Mouse (Mus musculus) intestine, embryonic 14.5 days (tissue): ENCODE results near the gene Adgrl3. TPM values are rescaled to one million over a fixed set of nuclear protein-coding genes. Genes with fewer than 3 reads are reported as not detected.
A peak's percentile ranks its signal among the peaks of the same experiment; 100 is the strongest.

Experiments used
- ATAC-seq: fragments of 200-750 bp; cut with Nextera tagmentation; replicated peaks from 2 replicates; pipeline ENCODE4 v1.8.0; 2017; ENCODE audit warnings: low read depth, moderate number of reproducible peaks, moderate TSS enrichment, moderate library complexity; ENCODE audit not compliant: low FRiP score, low TSS enrichment
- DNase-seq: peaks from one replicate; pipeline ENCODE4 v3.0.0-alpha.2; 2018; ENCODE audit warnings: low spot score
- H3K27ac ChIP-seq: fragments of 300-500 bp; sonication (generic); 2 replicates; pipeline ENCODE4 v1.5.1; 2014; ENCODE audit warnings: low read depth, mild to moderate bottlenecking, control low read depth
- H3K27me3 ChIP-seq: fragments of 300-500 bp; sonication (generic); replicated peaks from 2 replicates; pipeline ENCODE4 v1.6.1; 2014; ENCODE audit warnings: low read length, control low read depth; ENCODE audit not compliant: control insufficient read depth, insufficient read depth
- H3K36me3 ChIP-seq: fragments of 300-500 bp; sonication (generic); 2 replicates; pipeline ENCODE4 v1.6.1; 2014; ENCODE audit warnings: low read length, control low read depth; ENCODE audit not compliant: control insufficient read depth, insufficient read depth
- H3K4me1 ChIP-seq: fragments of 300-500 bp; sonication (generic); replicated peaks from 2 replicates; pipeline ENCODE4 v1.6.1; 2014; ENCODE audit warnings: low read length, control low read depth, mixed read lengths; ENCODE audit not compliant: control insufficient read depth, insufficient read depth
- H3K4me2 ChIP-seq: fragments of 300-500 bp; sonication (generic); 2 replicates; pipeline ENCODE4 v1.6.1; 2014; ENCODE audit warnings: low read length
- H3K4me3 ChIP-seq: fragments of 300-500 bp; sonication (generic); 2 replicates; pipeline ENCODE4 v1.5.1; 2014; ENCODE audit warnings: low read depth, low read length, control low read depth, mixed read lengths
- H3K9ac ChIP-seq: fragments of 300-500 bp; sonication (generic); 2 replicates; pipeline ENCODE4 v1.6.1; 2014; ENCODE audit warnings: mild to moderate bottlenecking, low read length
- H3K9me3 ChIP-seq: fragments of 300-500 bp; sonication (generic); 2 replicates; pipeline ENCODE4 v1.6.1; 2016; ENCODE audit warnings: low read length, control low read depth; ENCODE audit not compliant: control insufficient read depth
- WGBS: fragments of 180-500 bp; shearing (Covaris S2); extraction: QIAGEN DNeasy Blood & Tissue Kit; methylation state at CpG from one replicate; pipeline ENCODE4 v1.1.7; 2014; 5-methylcytosine and 5-hydroxymethylcytosine counted together
- polyA plus RNA-seq: library from polyadenylated mRNA; unstranded; fragments of >200 nt; fragmentation: Nextera tagmentation; extraction: Ambion mirVana; gene quantifications from 2 replicates; pipeline ENCODE4 v1.2.1, GENCODE M21; 2014

Adgrl3 gene
- polyA plus RNA-seq, 1 experiment from 2014 or later: 13.5 TPM

GRCm38 (mm10) chr5:81301874-81302273 lies 281.9 kb downstream of the Adgrl3 start:
- Histone ChIP-seq H3K36me3 (no peaks in the 10 kb centered on the region), H3K4me3 (no peak overlapping the region), H3K27me3 (no peaks in the 10 kb centered on the region), H3K9ac (no peak overlapping the region), H3K9me3 (no peaks in the 10 kb centered on the region), H3K4me1 (no peaks in the 10 kb centered on the region), H3K27ac (no peak overlapping the region), H3K4me2 (no peak overlapping the region)
- DNase-seq: no peak
- ATAC-seq: no peak

- H3K4me2 ChIP-seq: no peak overlapping the region
- no peaks in the 10 kb centered on the region for H3K9me3 ChIP-seq
- no peak overlapping the region for H3K4me3 ChIP-seq
- DNase-seq: no peak
- ATAC-seq: no peak
- no peaks in the 10 kb centered on the region for H3K27me3 ChIP-seq
- H3K9ac ChIP-seq: no peak overlapping the region
- no peak overlapping the region for H3K27ac ChIP-seq
- H3K36me3 ChIP-seq: no peaks in the 10 kb centered on the region
- H3K4me1 ChIP-seq: no peaks in the 10 kb centered on the region
- WGBS: 96% methylated on average over 3 of the region's 3 CpGs
These were observed 297.6 kb downstream of the Adgrl3 start for GRCm38 (mm10) chr5:81317406-81318112.

- H3K4me1 ChIP-seq: no peaks in the 10 kb centered on the region
- H3K9ac ChIP-seq: no peak overlapping the region
- H3K4me2 ChIP-seq: no peak overlapping the region
- no peaks in the 10 kb centered on the region for H3K36me3 ChIP-seq
- no peak overlapping the region for H3K4me3 ChIP-seq
- ATAC-seq: no peak
- no peaks in the 10 kb centered on the region for H3K9me3 ChIP-seq
- H3K27me3 ChIP-seq: no peaks in the 10 kb centered on the region
- 88% methylated on average over 2 of the region's 2 CpGs for WGBS
- no peak overlapping the region for H3K27ac ChIP-seq
- no peak for DNase-seq
These were observed 301.5 kb downstream of the Adgrl3 start for GRCm38 (mm10) chr5:81321276-81321934.

GRCm38 (mm10) chr5:81322064-81322463 lies 302.1 kb downstream of the Adgrl3 start:
- no peak overlapping the region for H3K4me2 ChIP-seq
- DNase-seq (no peak), ATAC-seq (no peak)
- WGBS: 92% methylated on average over 4 of the region's 4 CpGs
- no peak overlapping the region for H3K27ac ChIP-seq
- H3K36me3 ChIP-seq: no peaks in the 10 kb centered on the region
- H3K4me3 ChIP-seq: no peak overlapping the region
- H3K9ac ChIP-seq: no peak overlapping the region
- no peaks in the 10 kb centered on the region for H3K4me1 ChIP-seq
- no peaks in the 10 kb centered on the region for H3K27me3 ChIP-seq
- H3K9me3 ChIP-seq: no peaks in the 10 kb centered on the region

- no peaks in the 10 kb centered on the region for H3K4me1 ChIP-seq
- no peak overlapping the region for H3K4me3 ChIP-seq
- no peak for DNase-seq
- H3K9ac ChIP-seq: no peak overlapping the region
- no peaks in the 10 kb centered on the region for H3K27me3 ChIP-seq
- H3K36me3 ChIP-seq: no peaks in the 10 kb centered on the region
- H3K27ac ChIP-seq: no peak overlapping the region
- 83% methylated on average over 4 of the region's 4 CpGs for WGBS
- no peaks in the 10 kb centered on the region for H3K9me3 ChIP-seq
- no peak overlapping the region for H3K4me2 ChIP-seq
- ATAC-seq: no peak
These were observed 307.0 kb downstream of the Adgrl3 start for GRCm38 (mm10) chr5:81326916-81327315.

GRCm38 (mm10) chr5:81327392-81327791 lies 307.5 kb downstream of the Adgrl3 start:
- Histone ChIP-seq H3K9ac (no peak overlapping the region), H3K4me2 (no peak overlapping the region), H3K4me3 (no peak overlapping the region), H3K9me3 (no peaks in the 10 kb centered on the region), H3K27me3 (no peaks in the 10 kb centered on the region), H3K4me1 (no peaks in the 10 kb centered on the region), H3K36me3 (no peaks in the 10 kb centered on the region), H3K27ac (no peak overlapping the region)
- WGBS: 79% methylated on average over 1 of the region's 1 CpGs
- ATAC-seq (no peak), DNase-seq (no peak)

- 18% methylated on average over 18 of the region's 18 CpGs for WGBS
- no peak for ATAC-seq
- Histone ChIP-seq H3K4me2 (0 out of 2 replicates have a peak overlapping the region, but pooled peaks have one; percentile 20), H3K9me3 (no peaks in the 10 kb centered on the region), H3K27ac (no peak overlapping the region), H3K4me1 (no peaks in the 10 kb centered on the region), H3K27me3 (no peaks in the 10 kb centered on the region), H3K4me3 (no peak overlapping the region), H3K36me3 (no peaks in the 10 kb centered on the region), H3K9ac (no peak overlapping the region)
- DNase-seq: no peak
These were observed 309.6 kb downstream of the Adgrl3 start for GRCm38 (mm10) chr5:81329571-81329971.

GRCm38 (mm10) chr5:81344330-81344729 lies 324.4 kb downstream of the Adgrl3 start:
- DNase-seq (no peak), ATAC-seq (no peak)
- H3K4me2 ChIP-seq: no peak overlapping the region
- no peaks in the 10 kb centered on the region for H3K27me3 ChIP-seq
- H3K4me3 ChIP-seq: no peak overlapping the region
- no peak overlapping the region for H3K9ac ChIP-seq
- H3K36me3 ChIP-seq: no peaks in the 10 kb centered on the region
- no peaks in the 10 kb centered on the region for H3K9me3 ChIP-seq
- H3K4me1 ChIP-seq: no peaks in the 10 kb centered on the region
- WGBS: 75% methylated on average over 1 of the region's 1 CpGs
- H3K27ac ChIP-seq: no peak overlapping the region

- no peak for DNase-seq
- H3K9ac ChIP-seq: no peak overlapping the region
- ATAC-seq: no peak
- H3K27ac ChIP-seq: no peak overlapping the region
- no peak overlapping the region for H3K4me3 ChIP-seq
- H3K9me3 ChIP-seq: no peaks in the 10 kb centered on the region
- no peaks in the 10 kb centered on the region for H3K36me3 ChIP-seq
- 61% methylated on average over 3 of the region's 3 CpGs for WGBS
- no peaks in the 10 kb centered on the region for H3K4me1 ChIP-seq
- H3K27me3 ChIP-seq: no peaks in the 10 kb centered on the region
- H3K4me2 ChIP-seq: no peak overlapping the region
These were observed 325.1 kb downstream of the Adgrl3 start for GRCm38 (mm10) chr5:81345096-81345435.
